Mouse (Mus musculus) midbrain, embryonic 16.5 days (tissue): ENCODE results near the gene Hoxa6. TPM values are rescaled to one million over a fixed set of nuclear protein-coding genes. Genes with fewer than 3 reads are reported as not detected.

Experiments used
- ATAC-seq: fragments of 200-750 bp; cut with Nextera tagmentation; 2 replicates; pipeline ENCODE4 v1.8.0; 2017; ENCODE audit warnings: moderate TSS enrichment
- H3K27ac ChIP-seq: fragments of 300-500 bp; sonication (generic); 2 replicates; pipeline ENCODE4 v1.5.1; 2014; ENCODE audit warnings: mild to moderate bottlenecking, low read length, mixed read lengths
- H3K27me3 ChIP-seq: fragments of 300-500 bp; sonication (generic); 2 replicates; pipeline ENCODE4 v1.6.1; 2014; ENCODE audit warnings: low read depth, low read length, mixed read lengths; ENCODE audit not compliant: control insufficient read depth, insufficient read depth
- H3K36me3 ChIP-seq: fragments of 300-500 bp; sonication (generic); 2 replicates; pipeline ENCODE4 v1.6.1; 2014; ENCODE audit warnings: mild to moderate bottlenecking, low read length, moderate library complexity, mixed read lengths; ENCODE audit not compliant: control insufficient read depth, insufficient read depth
- H3K4me1 ChIP-seq: fragments of 300-500 bp; sonication (generic); 2 replicates; pipeline ENCODE4 v1.6.1; 2014; ENCODE audit warnings: mild to moderate bottlenecking, low read length, mixed read lengths; ENCODE audit not compliant: control insufficient read depth, insufficient read depth
- H3K4me2 ChIP-seq: fragments of 300-500 bp; sonication (generic); 2 replicates; pipeline ENCODE4 v1.6.1; 2014; ENCODE audit warnings: mild to moderate bottlenecking, low read length, mixed read lengths
- H3K4me3 ChIP-seq: fragments of 300-500 bp; sonication (generic); 2 replicates; pipeline ENCODE4 v1.5.1; 2014; ENCODE audit warnings: low read depth, mild to moderate bottlenecking, low read length, moderate library complexity, mixed read lengths
- H3K9ac ChIP-seq: fragments of 300-500 bp; sonication (generic); 2 replicates; pipeline ENCODE4 v1.6.1; 2014; ENCODE audit warnings: low read depth, low read length, mixed read lengths
- H3K9me3 ChIP-seq: fragments of 300-500 bp; sonication (generic); replicated peaks from 2 replicates; pipeline ENCODE4 v1.6.1; 2014; ENCODE audit warnings: mild to moderate bottlenecking, low read length, mixed read lengths; ENCODE audit not compliant: control insufficient read depth, poor library complexity, severe bottlenecking
- WGBS: fragments of 180-500 bp; shearing (Covaris S2); extraction: QIAGEN DNeasy Blood & Tissue Kit; methylation state at CpG from one replicate; pipeline ENCODE4 v1.1.7; 2014; 5-methylcytosine and 5-hydroxymethylcytosine counted together
- polyA plus RNA-seq: library from polyadenylated mRNA; unstranded; fragments of >200 nt; fragmentation: Nextera tagmentation; extraction: Ambion mirVana; gene quantifications from 2 replicates; pipeline ENCODE4 v1.2.1, GENCODE M21; 2015

Gene Hoxa6
- polyA plus RNA-seq, 1 experiment from 2014 or later = not detected

DNA sequence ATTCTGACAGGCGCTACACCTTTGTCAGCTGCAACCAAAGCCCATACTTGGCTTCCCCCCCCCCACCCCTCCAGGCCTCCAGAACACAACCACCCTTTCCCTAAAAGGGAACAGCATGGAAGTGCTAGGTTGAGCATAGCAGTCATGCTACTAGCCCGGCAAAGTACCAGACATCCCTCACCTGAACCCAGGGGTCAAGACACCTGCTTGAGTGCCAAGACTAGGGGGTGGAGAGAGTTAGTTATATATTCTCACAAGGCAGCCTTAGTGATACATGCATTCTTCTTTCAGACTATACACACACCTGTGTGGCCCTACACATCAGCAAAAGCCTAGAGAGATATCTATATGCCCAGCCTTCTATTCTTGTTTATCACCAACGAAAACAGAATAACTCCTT lies 22.7 kb downstream of the Hoxa6 start:
- ATAC-seq = no peak
- no peaks in the 10 kb centered on the region for H3K4me1 ChIP-seq
- no peak overlapping the region for H3K4me2 ChIP-seq
- no peaks in the 10 kb centered on the region for H3K36me3 ChIP-seq
- WGBS = 11% methylated on average over 3 of the region's 3 CpGs
- no peak overlapping the region for H3K9ac ChIP-seq
- H3K4me3 ChIP-seq = no peak overlapping the region
- no peaks in the 10 kb centered on the region for H3K9me3 ChIP-seq
- peaks cover 98% of the 10 kb centered on the region for H3K27me3 ChIP-seq
- H3K27ac ChIP-seq = no peak overlapping the region

DNA sequence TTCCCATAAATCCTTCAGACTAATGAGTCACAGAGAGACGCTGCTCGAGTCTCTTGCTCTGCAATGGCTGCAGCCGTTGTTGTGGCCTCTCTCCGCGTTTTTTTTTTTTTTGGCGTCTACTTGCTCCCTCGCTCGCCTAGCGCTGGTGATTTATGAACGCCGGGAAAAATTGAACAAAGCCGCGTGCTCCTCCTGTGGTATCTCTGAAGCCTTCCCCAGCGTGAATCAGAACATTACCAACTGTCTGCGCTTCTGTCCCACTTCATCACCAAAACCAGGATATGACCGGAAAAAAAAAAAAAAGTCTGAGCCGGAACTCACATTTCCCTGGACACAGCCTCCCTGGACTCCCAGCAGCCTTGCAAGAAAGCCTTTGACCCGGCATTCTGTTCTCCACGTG lies 23.3 kb downstream of the Hoxa6 start:
- no peak overlapping the region for H3K9ac ChIP-seq
- H3K4me2 ChIP-seq = no peak overlapping the region
- no peaks in the 10 kb centered on the region for H3K9me3 ChIP-seq
- WGBS = 1% methylated on average over 18 of the region's 19 CpGs
- H3K4me3 ChIP-seq = no peak overlapping the region
- H3K36me3 ChIP-seq = no peaks in the 10 kb centered on the region
- H3K4me1 ChIP-seq = no peaks in the 10 kb centered on the region
- no peak for ATAC-seq
- H3K27ac ChIP-seq = no peak overlapping the region
- peaks cover 100% of the 10 kb centered on the region for H3K27me3 ChIP-seq

- no peak overlapping the region for H3K27ac ChIP-seq
- H3K36me3 ChIP-seq = no peaks in the 10 kb centered on the region
- no peak overlapping the region for H3K4me3 ChIP-seq
- no peak for ATAC-seq
- no peak overlapping the region for H3K4me2 ChIP-seq
- peaks cover 100% of the 10 kb centered on the region for H3K27me3 ChIP-seq
- H3K4me1 ChIP-seq = no peaks in the 10 kb centered on the region
- H3K9me3 ChIP-seq = no peaks in the 10 kb centered on the region
- no peak overlapping the region for H3K9ac ChIP-seq
- 3% methylated on average over 6 of the region's 6 CpGs for WGBS
Measured at GRCm38 (mm10) chr6:52184668-52185067, 23.9 kb downstream of the Hoxa6 start.

- Histone ChIP-seq H3K36me3 (no peaks in the 10 kb centered on the region), H3K9me3 (no peaks in the 10 kb centered on the region), H3K27ac (no peak overlapping the region), H3K4me3 (no peak overlapping the region), H3K4me1 (no peaks in the 10 kb centered on the region), H3K4me2 (no peak overlapping the region), H3K27me3 (peaks cover 100% of the 10 kb centered on the region), H3K9ac (no peak overlapping the region)
- 10% methylated on average over 10 of the region's 10 CpGs for WGBS
- ATAC-seq = no peak
Measured at GRCm38 (mm10) chr6:52183311-52184080, 25.0 kb downstream of the Hoxa6 start.

DNA sequence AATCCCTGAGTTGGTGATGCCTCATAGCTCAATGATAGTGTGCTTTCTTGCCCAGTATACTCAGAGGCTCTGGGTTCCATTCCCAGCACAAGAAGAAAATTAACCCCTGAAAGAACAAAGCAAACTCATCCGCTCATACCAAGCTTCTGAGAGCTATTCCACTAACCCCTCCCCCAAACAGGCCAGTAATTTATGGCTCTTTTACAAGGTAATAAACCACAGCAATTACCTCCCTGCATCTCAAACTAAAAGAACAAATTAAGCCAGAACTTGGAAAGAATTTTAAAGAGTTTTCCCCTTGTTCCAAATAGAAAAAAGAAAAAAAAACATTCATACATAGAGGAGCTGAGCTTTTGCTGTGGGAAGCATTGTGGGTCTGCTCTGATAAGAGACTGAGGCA lies 25.7 kb downstream of the Hoxa6 start:
- WGBS = 0% methylated on average over 1 of the region's 1 CpGs

GRCm38 (mm10) chr6:52182030-52182429 lies 26.5 kb downstream of the Hoxa6 start:
- no peak for ATAC-seq
- no peaks in the 10 kb centered on the region for H3K36me3 ChIP-seq
- H3K4me3 ChIP-seq = no peak overlapping the region
- peaks cover 94% of the 10 kb centered on the region for H3K27me3 ChIP-seq
- no peaks in the 10 kb centered on the region for H3K4me1 ChIP-seq
- WGBS = 19% methylated on average over 2 of the region's 2 CpGs
- H3K4me2 ChIP-seq = no peak overlapping the region
- H3K27ac ChIP-seq = no peak overlapping the region
- H3K9me3 ChIP-seq = no peaks in the 10 kb centered on the region
- H3K9ac ChIP-seq = no peak overlapping the region

More for the DNA sequence above, 25.7 kb downstream of the Hoxa6 start:
- H3K27ac ChIP-seq = no peak overlapping the region
- H3K27me3 ChIP-seq = peaks cover 99% of the 10 kb centered on the region
- no peak overlapping the region for H3K9ac ChIP-seq
- H3K4me2 ChIP-seq = no peak overlapping the region
- no peaks in the 10 kb centered on the region for H3K9me3 ChIP-seq
- no peak overlapping the region for H3K4me3 ChIP-seq
- no peaks in the 10 kb centered on the region for H3K4me1 ChIP-seq
- H3K36me3 ChIP-seq = no peaks in the 10 kb centered on the region
- ATAC-seq = no peak

DNA sequence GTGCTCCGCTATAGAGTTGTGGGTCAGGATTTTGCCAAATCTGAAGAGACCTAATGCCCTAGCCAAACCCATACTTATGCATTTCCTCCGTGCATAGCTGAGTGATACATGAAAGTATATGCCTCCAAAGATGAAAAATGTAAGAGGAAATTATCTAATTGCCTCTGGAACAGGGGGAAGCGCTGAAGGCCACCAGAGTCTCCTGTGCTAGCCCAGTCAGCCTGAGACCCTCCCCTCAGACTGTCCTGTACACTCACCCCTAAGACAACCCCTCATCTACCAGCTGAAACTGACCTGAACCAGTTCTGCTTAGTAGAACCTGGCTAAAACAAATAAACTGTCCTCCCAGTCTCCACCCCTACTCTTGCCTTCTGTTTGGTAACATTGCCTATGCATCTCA lies 27.8 kb downstream of the Hoxa6 start:
- H3K27me3 ChIP-seq = peaks cover 92% of the 10 kb centered on the region
- no peak overlapping the region for H3K9ac ChIP-seq
- no peaks in the 10 kb centered on the region; the same call in 1 of the 2 replicates for H3K4me1 ChIP-seq
- no peaks in the 10 kb centered on the region for H3K36me3 ChIP-seq
- no peak for ATAC-seq
- no peak overlapping the region for H3K4me2 ChIP-seq
- H3K4me3 ChIP-seq = no peak overlapping the region
- 7% methylated on average over 3 of the region's 3 CpGs for WGBS
- no peaks in the 10 kb centered on the region for H3K9me3 ChIP-seq
- H3K27ac ChIP-seq = no peak overlapping the region

DNA sequence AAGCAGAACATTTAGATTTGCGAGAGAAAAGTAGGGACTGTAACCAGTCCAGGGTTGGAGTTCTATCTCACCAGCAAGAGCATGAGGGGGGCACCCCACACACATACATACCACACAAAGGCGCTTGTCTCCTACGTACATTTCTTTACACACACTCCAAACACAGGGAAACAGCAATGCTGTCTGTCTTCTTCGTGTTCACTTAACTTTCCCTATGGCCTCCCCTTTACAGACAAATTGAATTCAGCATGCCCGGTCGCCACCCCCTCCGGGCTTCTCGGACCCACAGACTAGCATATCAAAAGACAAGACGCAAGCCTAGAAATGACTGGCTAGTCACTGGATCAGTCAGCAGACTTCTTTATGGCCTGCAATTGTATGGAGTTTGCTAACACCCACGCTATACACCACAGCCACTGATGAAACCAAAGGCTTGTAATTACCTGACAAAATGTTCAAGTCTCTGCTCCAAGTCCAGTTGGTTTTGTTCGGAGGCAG lies 28.3 kb downstream of the Hoxa6 start:
- Histone ChIP-seq H3K9ac (no peak overlapping the region), H3K4me3 (no peak overlapping the region), H3K27ac (no peak overlapping the region), H3K4me2 (no peak overlapping the region), H3K9me3 (no peaks in the 10 kb centered on the region), H3K27me3 (peaks cover 88% of the 10 kb centered on the region), H3K36me3 (no peaks in the 10 kb centered on the region), H3K4me1 (peaks cover 2% of the 10 kb centered on the region; the same call in 1 of the 2 replicates)
- 3% methylated on average over 11 of the region's 11 CpGs for WGBS
- ATAC-seq = no peak

DNA sequence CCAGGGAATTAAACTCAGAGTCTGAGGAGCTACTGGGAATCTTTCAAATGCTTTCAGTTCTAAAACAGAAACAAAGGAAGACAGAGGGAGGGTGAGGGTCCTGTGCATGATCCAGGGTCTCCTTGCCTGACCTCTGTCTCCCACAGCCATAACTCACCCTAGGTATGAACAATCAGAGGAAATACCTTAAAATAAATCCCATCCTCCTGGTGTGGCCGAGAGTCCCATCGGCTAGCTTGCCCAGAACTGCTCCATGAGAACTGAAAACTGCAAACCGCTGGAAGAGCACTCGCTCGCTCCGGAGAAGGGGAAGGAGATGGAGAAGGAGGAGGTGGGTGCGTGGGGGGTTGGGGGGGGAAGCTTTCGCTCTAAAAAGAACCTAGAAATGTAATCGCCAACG lies 28.8 kb downstream of the Hoxa6 start:
- H3K9ac ChIP-seq = no peak overlapping the region
- no peaks in the 10 kb centered on the region for H3K36me3 ChIP-seq
- H3K4me2 ChIP-seq = no peak overlapping the region
- peaks cover 2% of the 10 kb centered on the region; the same call in 1 of the 2 replicates for H3K4me1 ChIP-seq
- H3K9me3 ChIP-seq = no peaks in the 10 kb centered on the region
- WGBS = 0% methylated on average over 10 of the region's 10 CpGs
- no peak overlapping the region for H3K27ac ChIP-seq
- no peak for ATAC-seq
- no peak overlapping the region for H3K4me3 ChIP-seq
- peaks cover 87% of the 10 kb centered on the region for H3K27me3 ChIP-seq
